Mouse (Mus musculus) frontal cortex, postnatal 36 days (tissue): ENCODE results near the gene Pla2g1b.

Experiments
- DNase-seq, 2 experiments: peaks; one replicate each; pipeline ENCODE4 v3.0.0; 2022; ENCODE audit warnings: low spot score in 2 of 2

Gene Pla2g1b

GRCm38 (mm10) chr5:115444130-115444529 lies 21.9 kb upstream of the Pla2g1b start:
- DNase-seq, result no peak

GRCm38 (mm10) chr5:115447108-115447507 lies 19.0 kb upstream of the Pla2g1b start:
- DNase-seq, result no peak

- DNase-seq, result no peak
Measured at GRCm38 (mm10) chr5:115449247-115449646, 16.8 kb upstream of the Pla2g1b start.

- DNase-seq, result no peak
Measured at GRCm38 (mm10) chr5:115450410-115451317, 15.4 kb upstream of the Pla2g1b start.

DNA sequence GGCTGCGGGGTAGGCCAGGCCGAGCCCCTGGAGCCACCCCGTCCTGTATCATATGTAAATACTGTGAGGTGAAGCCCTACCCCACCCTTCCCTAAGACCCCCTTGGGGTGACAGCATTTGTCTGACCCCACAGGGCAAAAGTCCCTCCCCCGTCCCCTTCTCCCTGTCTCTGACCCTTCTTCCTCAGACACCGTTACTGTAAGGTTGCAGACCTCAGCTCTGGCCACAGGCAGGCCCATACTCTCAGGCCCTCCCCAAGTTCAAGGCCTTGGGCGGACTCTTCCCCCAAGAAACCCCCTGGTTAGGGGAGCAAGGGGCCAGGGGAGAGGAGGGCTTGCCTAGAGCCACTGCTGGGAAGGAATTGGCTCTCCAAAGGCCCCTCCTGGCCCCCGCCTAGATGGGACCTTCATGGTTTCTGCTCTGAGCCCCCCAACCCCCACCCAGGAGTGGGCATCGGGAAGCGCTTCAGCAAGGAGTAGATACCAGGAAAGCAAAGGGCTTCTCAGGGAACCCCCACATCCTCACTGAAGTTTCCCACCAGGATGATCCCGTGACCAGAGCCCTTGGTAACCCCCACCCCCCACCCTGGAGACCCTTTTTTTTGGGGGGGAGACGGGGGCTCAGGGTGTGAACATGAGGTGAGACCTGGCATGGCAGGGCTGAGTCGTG lies 11.5 kb upstream of the Pla2g1b start:
- DNase-seq, result no peak

DNA sequence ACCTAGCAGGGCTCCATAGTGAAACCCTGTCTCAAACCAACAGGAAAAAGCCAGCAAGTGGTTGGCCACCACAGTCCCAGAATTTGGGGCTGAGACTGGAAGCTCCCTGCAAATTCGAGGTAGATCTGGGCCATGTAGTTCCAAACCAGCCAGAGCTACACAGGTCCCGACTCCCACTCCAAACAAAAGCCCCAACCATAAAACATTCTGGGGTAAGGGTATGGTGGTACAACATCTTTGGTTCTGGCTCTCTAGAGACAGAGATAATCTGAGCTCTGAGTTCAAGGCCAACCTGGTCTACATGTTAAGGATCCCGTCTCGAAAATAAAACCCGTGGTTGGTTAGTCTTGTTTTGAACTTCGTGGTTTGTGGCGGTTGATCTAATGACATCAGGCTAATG lies 10.2 kb upstream of the Pla2g1b start:
- no peak for DNase-seq

GRCm38 (mm10) chr5:115458918-115459317 lies 7.1 kb upstream of the Pla2g1b start:
- no peak for DNase-seq

DNA sequence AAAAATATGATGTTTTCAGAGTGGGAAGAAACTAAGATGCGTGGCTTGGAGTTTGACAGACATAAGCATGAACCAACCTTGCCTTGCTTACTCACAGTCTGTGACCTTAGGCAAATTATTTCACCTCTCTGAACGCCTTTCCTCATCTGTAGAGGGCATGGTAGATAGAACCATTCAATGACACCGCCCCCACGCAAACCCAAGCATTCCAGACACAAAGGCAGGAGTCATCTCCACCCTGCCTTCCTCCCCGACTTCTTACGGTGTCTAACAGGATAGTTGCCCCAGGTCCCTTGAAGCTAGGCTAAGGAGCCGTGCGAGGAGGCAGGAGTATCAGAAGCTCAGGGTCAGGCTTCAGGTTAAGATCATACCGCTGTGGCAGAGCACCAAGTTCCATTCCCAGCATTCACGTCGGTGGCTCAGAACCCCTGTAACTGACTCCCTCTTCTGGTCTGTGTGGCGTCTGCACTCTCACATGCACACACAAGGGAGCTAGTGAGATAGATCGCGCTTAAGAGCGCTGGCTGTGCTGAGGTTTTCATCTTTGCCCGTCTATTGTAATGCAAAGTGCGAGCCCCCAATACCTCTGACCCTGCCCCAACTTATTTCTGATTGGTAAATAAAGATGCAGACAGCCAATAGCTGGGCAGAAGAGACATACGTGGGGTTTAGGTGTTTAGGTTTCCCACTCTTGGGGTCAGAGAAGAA lies 1.5 kb upstream of the Pla2g1b start:
- no peak for DNase-seq

DNA sequence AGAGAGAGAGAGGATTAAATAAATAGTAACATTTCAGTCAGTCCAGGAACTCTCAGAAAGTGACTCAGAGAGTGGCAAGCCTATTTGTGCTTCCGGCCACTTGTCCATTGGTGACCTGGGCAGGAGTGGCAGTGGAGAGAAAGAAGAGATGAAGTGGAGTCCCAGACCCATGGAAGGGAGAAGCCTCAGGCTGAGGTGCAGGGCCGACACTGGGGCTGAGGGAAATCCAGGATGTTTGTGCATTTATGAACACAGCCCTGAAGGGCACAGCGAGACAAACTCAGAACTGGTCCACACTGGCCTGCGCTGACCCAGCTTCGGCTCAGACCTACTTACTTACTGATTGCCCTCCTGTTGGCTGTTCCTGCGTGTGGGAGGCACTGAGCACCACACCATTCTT lies 3.7 kb downstream of the Pla2g1b start:
- no peak for DNase-seq

DNA sequence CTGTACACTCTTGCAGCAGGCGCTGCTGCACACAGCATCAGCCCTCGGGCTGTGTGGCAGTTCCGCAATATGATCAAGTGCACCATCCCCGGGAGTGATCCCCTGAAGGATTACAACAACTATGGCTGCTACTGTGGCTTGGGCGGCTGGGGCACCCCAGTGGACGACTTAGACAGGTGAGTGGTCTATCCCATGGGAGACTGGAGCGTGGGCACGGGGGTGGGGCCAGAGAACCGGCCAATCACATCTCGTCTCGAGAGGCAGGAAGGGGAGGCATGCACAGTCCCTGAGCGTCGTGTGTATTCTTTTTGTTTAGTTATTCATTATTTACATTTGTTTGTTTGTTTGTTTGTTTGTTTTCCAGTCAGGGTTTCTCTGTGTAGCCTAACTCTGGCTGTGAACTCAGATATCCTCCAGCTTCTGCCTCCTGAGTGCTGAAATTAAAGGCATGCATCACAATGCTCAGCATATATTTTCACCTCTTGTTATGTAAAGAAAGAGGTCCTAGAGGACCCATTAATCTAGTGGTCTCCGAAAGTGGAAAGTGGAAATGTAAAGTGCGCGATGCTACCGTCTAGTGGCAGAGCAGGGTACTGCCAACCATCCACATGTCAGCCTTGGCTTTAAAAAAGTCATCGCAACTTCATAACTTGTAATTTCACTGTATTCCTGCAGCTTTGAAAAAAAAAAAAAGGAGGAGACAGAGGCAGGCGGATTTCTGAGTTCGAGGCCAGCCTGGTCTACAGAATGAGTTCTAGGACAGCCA lies 4.9 kb downstream of the Pla2g1b start:
- peak; percentile 47 to 64 for DNase-seq

GRCm38 (mm10) chr5:115473191-115473590 lies 7.1 kb downstream of the Pla2g1b start:
- DNase-seq, result no peak

- no peak for DNase-seq
Measured at GRCm38 (mm10) chr5:115474174-115474828, 8.2 kb downstream of the Pla2g1b start.

DNA sequence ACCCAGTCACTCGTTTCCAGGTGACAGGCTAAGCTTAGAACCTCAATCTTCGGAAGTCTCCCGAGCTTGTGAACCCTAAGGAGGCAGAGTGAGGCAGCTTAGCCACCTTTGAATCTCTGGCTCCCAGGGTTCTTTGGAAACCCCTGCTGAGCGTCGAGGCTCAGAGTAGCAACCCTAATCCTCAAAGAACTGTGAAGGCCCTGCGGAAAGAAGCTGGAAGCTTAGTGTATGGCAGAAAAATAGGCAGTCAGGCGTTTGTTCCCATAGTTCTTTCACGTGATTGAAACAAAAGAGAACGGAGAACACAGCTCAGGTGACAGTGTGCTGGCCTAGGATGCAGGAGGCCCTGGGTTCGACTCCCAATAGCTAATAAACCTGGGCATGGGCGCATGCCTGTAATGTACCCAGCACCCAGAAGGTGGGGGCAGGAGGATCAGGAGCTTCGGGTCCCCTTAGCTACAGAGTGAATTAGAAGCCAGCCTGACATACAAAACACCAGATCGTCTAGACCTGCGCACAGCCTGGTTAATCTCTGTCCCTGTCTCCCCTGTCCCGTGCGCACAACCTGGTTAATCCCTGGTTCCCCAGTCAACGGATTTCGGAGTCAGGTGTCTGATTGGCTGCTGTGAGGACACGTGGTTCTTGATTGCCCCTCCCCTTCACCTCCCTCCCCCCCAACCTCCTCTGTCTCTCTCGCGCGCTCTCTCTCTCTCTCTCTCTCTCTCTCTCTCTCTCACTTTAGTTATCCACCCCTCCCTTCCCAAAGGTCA lies 9.5 kb downstream of the Pla2g1b start:
- DNase-seq, result no peak

- no peak for DNase-seq
Measured at GRCm38 (mm10) chr5:115476107-115476727, 10.2 kb downstream of the Pla2g1b start.

GRCm38 (mm10) chr5:115479561-115479960 lies 13.5 kb downstream of the Pla2g1b start:
- no peak for DNase-seq

GRCm38 (mm10) chr5:115480101-115480500 lies 14.0 kb downstream of the Pla2g1b start:
- no peak for DNase-seq

- no peak for DNase-seq
Measured at GRCm38 (mm10) chr5:115482390-115483265, 16.6 kb downstream of the Pla2g1b start.

GRCm38 (mm10) chr5:115483385-115483784 lies 17.3 kb downstream of the Pla2g1b start:
- no peak for DNase-seq
